Mouse (Mus musculus) cerebellum, adult 11 months (tissue): ENCODE measurements around the gene Ptpro.

Experiments used
- DNase-seq: peaks from one replicate; pipeline ENCODE4 v3.0.0; 2022

Gene Ptpro

GRCm38 (mm10) chr6:137294973-137295820 is 43.1 kb downstream of the Ptpro start:
- no peak for DNase-seq

GRCm38 (mm10) chr6:137302561-137302960 is 50.4 kb downstream of the Ptpro start:
- no peak for DNase-seq

DNA sequence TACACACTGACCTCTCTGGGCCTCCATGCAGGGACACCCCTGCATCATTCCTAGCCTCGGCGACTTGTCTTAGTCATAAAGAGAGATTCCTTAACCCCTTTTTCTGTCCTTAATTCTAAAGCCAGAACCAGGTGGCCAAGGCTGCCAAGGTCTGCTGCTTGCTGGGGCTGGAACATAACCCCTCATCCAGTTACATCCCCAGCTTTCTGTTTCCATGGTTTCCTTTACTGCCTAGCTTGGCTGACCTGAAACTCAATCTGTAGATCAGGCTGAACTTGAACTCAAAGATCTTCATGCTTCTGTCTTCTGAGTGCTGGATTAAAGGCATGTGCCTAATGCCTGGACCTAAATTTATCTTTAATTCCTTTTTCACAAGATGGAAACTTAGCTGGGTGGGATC is 51.7 kb downstream of the Ptpro start:
- DNase-seq, result no peak

GRCm38 (mm10) chr6:137315265-137315664 is 63.1 kb downstream of the Ptpro start:
- DNase-seq, result no peak

DNA sequence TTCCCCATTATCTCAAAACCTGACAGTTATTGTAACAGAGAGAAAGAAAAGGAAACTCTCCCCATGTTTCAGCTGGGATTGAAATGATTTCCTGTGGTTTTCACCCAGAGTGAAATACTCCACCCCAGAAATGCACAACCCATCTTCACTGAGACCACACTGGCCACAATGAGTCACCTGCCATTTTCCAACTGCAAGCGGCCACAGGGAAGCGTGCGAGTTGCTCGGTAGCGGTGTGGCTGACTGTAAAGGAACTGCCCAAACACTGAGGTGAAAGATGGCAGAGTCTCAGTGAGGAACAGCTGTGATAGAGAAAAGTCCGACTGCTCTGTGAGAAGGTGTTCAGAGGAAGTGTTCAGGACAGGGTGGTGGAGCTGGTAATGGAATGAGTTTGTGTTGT is 64.2 kb downstream of the Ptpro start:
- no peak for DNase-seq

GRCm38 (mm10) chr6:137317509-137317908 is 65.4 kb downstream of the Ptpro start:
- no peak for DNase-seq

DNA sequence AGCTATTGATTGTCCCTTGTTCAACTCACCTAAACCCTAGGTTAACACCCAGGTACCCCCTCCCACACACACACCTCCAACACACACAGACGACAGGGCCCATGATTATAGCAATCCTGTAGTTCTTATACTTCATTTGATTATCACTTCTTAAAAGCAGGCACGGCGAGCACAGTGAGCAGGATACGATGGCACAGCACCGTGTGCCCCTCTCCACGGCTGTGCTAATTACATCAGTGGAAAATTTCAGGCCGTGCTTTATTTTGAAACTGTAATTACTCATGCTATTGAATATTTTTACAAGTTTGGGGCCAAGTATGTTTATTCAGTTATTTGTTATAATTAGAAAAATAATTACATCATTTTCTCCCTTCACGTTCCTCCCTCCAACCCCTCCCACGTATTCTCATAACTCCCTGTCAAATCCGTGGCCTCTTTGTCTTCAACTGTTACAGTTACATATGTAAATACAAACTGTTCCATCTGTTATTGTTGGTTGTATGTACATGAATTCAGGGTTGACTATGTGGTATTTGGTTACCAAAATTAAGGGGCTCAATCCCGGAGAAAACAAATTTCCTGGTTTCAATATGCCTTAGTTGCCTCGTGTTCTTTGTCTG is 66.2 kb downstream of the Ptpro start:
- no peak for DNase-seq

- no peak for DNase-seq
Measured at GRCm38 (mm10) chr6:137319658-137320057, 67.5 kb downstream of the Ptpro start.

DNA sequence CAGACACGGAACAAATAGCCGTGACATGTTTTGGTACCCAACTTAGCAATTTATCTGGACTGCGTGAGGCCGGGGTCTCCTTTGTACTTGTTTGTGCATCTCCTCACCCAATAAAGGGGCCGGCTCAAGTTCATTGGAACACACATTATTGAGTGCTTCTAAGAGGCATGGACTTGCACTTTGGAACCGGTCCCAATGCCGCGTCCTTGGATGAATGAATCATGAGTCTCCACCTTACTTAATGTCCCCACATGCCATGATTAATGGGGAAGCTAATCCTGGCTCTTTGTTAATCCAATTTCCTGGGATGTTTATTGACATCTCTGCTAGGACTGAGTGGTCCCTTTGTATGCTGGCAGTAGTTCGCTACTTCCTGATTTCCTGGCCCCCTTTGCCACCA is 75.6 kb downstream of the Ptpro start:
- DNase-seq, result no peak

DNA sequence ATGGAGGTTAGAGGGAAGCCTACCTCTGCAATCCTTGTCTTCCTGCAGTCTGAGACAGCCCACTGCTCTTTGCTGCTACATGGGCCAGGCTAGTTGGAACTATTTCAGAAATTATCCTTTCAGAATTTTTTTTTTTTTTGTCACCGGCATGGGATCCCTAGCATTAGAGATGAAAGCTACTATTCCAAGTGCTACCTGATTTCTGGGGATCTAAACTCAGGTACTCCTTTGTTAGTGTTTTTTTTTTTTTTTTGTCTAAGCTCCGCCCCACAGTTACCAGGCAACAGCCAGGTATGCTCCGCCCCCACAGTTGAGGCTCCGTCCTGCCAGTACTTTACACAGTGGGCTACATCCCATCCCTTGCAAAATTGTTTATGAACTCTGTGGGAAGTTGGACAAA is 76.1 kb downstream of the Ptpro start:
- DNase-seq, result no peak

- DNase-seq, result no peak
Measured at GRCm38 (mm10) chr6:137330782-137331181, 78.7 kb downstream of the Ptpro start.

DNA sequence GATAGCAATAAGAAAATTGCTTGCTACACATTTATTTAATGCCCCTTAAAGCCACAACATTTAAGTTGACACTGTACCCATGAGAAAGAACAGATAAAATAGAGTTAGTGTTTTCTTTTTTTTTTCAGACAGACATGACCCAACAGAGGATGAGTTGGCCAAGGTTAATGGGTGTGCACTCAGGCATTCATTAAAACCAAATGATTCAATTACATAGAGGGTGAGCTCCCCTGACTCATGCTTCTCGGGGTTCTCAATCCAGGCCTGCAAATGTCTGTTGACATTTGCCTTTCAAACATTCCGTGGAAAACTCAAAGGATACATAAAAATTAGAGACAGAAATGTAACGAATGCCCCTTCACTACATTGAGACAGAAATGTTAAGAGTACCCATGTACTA is 79.7 kb downstream of the Ptpro start:
- no peak for DNase-seq

- no peak for DNase-seq
Measured at GRCm38 (mm10) chr6:137339071-137339470, 87.0 kb downstream of the Ptpro start.

DNA sequence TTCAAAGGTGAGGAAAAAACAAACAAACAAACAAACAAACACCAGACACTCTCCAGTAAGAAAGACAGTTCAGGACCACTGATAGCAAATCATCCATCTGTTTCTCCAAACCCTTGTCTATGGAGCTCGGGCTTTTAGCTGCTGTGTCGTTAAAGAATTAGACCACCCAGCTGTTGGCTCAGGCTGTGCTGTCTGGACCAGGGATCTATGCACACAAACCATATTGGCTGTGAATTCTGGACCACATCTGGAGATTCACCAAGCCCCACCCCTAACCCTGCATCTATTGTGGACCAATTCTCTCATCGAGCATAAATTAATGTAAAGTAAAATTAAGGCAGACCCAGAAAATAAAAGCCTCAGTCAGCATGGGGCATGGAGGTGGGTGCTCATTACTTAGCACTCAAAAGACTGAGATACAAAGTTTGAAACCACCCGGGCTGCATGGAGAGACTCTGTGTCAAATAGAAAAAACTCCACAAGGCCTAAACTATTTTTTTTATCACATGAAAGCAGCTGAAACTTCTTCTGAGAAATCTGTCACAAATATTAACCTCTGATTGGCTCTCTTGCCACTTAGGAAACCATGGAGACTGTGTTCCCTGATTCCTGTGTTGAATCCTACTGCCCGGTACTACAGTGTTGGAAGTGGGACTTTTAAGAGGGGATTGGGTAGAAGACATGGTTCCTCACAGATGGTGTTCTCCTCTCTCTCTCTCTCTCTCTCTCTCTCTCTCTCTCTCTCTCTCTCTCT is 91.7 kb downstream of the Ptpro start:
- DNase-seq, result no peak

DNA sequence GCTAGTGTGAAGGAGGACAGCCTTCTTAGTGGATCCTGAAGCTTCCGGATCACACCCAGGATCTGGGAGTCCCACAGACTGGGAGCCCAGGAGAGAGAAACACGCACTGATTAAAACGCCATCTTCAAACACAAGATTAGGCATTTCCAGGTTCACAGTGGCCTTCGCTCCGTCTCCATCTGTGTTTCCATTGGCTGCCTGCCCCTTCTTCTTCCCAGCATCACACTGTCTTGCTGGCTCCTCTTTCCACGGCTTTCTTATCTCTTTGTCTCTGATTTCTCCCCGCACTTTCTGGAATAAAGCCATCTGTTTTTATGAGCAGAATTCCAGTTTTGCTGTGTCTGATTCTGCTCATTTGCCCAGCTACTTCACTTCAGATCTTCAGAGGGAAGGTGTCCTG is 108.0 kb downstream of the Ptpro start:
- no peak for DNase-seq

DNA sequence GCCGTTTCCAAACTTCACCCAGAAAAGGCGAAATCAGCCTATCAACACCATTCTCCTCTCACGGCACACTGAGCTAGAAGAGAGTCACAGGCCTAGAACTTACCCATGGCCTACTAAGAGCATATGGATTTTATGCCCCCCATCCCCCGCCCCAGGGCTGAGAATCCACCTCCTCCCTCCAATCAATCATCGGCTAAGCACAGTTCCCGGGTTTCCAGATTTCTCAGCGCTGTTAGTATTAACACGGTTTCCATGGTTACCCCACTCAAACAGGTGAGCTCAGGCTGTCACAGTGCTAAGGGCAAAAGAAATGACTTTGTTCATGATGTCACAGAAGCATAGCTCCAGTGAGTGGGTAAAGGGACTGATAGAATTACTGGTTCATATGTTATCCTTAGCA is 110.1 kb downstream of the Ptpro start:
- no peak for DNase-seq

DNA sequence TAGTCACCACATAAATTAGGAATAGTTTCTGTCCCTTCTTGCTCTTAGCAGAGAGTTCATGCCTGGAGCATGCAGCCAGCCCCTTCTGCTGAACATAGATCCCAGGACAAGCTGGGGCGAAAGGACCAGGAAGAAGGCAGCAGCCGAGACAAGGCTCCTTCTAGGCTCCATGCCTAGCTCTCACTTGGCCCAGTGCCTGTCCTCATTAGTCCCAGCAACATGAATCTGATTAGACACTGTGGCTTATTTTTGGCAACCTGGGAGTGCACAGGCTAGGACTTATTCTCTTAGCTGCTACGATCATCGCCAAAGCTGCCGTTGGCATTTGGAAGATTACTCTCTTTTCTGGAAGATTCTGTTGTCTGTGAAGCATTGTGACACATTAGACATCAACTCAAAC is 112.6 kb downstream of the Ptpro start:
- peak; percentile 6 for DNase-seq

DNA sequence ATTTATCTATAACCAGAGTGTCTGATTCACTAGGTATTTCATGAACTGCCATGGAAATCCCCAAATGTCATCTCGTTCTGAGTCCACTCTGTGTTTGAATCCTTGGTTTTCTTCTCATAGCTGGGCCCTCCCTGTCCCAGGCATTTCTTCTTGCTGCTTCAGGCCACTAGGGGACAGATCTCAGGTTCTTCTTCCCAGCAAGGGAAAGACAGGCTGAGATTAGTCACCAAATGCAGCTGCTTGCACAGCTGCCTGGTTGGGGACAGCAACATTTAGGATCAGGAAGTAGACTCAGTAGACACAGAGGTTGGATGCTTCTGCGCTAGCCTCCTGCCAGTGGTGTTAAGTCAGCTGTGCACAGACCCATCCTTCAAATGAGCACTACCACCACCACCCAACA is 113.5 kb downstream of the Ptpro start:
- no peak for DNase-seq

DNA sequence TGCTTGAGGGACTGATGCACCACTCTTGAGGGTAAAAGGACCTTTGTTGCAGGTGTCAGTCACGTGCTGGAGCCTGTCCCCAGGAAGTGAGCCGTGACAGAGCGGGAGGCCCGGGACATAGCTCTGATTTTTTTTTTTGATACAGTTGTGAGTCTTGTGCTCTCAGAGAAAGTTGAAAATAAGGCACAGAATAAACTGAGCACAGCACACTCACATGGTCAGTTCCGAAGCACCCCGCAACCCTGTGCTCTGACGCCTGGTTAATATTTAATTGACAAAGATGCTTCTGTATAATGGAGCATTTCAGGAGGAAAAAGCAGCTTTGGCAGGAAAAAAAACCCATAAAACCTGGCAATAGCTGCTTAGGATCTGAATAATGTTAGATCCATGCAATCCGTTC is 118.6 kb downstream of the Ptpro start:
- DNase-seq, result no peak

GRCm38 (mm10) chr6:137371455-137371854 is 119.3 kb downstream of the Ptpro start:
- DNase-seq, result no peak

DNA sequence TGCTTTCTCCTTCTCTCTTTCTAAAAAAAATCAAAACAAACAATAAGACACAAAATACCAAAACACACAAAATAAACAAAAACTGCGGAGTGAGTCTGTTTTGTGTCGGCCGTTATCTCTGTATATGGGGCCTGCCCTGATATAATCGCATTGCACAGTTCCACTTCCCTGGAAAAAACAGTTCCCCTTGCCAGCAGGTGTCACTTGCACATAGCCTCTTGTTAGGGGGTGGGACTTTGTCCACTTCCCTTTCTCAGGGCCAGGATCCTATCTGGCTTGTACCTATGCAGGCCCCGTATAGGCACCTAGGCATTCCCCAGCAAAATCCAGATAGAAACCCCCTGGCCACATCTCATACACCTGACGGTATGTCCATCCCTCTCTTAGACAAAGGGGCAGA is 121.8 kb downstream of the Ptpro start:
- no peak for DNase-seq

- DNase-seq, result no peak
Measured at GRCm38 (mm10) chr6:137382546-137382945, 130.4 kb downstream of the Ptpro start.

GRCm38 (mm10) chr6:137386344-137386743 is 134.2 kb downstream of the Ptpro start:
- no peak for DNase-seq

GRCm38 (mm10) chr6:137386935-137387334 is 134.8 kb downstream of the Ptpro start:
- DNase-seq, result no peak
